Mouse (Mus musculus) left cerebral cortex, adult 9 months (tissue): Measurements from ENCODE around the gene Olfr1014.

Experiments used
- DNase-seq, 2 experiments: peaks; one replicate each; pipeline ENCODE4 v3.0.0; 2022; ENCODE audit warnings: low spot score in 2 of 2

Olfr1014 gene

DNA sequence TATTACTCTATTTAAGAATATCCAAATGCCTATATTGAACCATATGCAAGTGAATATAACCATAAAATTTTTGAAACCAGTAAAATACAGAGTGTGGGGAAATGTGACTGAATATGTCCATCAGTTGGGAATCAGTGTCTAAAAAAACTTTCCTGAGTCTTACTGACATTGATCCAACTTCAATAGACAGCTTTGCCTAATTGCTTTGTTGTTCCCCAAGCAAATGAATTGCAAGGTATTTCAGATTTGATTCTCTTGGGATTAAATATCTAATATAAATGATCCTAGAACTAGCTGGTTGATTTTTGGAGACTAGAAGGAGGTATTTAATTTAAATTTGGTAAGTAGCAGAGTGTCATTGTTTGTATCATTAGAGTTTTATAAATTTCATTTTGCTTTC, at the start of gene Olfr1014:
Olfr1014 (plus strand) TSS at position 301 of the 400 bp plus-strand sequence.
- DNase-seq, result no peak

DNA sequence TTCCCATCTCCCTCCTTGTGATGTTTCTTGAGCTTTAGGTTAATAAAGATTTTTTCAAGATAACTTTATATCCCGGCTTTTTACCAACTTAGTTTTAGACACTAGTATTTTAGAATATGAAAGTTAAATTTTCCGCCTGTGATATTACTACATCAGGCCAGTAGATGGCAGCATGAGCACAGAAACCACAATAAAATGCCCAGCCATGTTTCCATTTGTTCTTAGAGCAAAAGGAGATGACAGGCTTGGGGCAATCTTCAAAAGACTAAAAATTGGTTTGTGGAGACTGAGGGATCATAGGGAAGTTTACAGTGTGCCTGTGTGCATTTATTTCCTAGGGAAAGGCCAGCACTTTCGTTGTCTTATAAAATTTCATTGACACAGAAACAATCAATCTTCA, 46.7 kb upstream of the Olfr1014 start:
- DNase-seq, result peak in 1 of 2 experiments; percentile 9

DNA sequence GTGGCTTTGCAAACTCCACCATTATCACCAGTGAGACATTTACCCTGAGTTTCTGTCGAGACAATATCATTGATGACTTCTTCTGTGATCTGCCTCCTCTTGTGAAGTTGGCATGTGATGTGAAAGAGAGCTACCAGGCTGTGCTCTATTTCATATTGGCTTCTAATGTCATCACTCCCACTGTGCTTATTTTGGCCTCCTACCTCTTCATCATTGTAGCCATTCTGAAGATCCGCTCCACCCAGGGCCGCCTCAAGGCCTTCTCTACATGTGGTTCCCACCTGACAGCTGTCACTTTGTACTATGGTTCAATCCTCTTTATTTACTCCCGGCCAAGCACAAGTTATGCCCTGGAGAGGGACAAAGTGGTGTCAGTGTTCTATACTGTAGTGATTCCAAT, 18.7 kb upstream of the Olfr1014 start:
- no peak for DNase-seq

GRCm38 (mm10) chr2:85762666-85763065, 9.8 kb upstream of the Olfr1014 start, which contains the start of gene Olfr1012:
Gene Olfr1012, minus strand, starts transcription at chr2:85762766.
- DNase-seq, result no peak

- DNase-seq, result no peak
Measured at GRCm38 (mm10) chr2:85766798-85767197, 5.7 kb upstream of the Olfr1014 start, which contains the start of gene Olfr1013. Gene Olfr1013, plus strand, starts transcription at chr2:85767098.

DNA sequence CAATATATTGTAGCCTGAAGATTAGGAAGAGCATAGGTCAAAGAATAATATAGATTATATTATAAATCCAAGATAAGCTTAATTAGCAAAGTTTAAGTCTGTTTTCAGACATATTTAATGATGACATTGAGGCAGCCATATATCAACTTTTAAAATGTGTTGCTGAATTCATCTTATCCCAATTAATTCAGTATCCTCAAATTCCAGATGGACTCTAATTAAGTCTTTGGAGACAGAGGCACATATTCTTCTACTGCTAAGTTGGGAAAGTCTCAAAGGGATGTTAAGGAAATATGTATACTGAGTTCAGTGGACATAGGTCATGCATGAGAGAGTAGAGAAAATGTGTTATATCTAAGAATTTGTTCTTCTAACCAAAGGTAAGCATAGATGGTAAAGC, 9.2 kb downstream of the Olfr1014 start, which contains the start of gene Olfr1015:
Olfr1015 (plus strand) TSS at position 301 of the 400 bp plus-strand sequence.
- DNase-seq, result no peak

DNA sequence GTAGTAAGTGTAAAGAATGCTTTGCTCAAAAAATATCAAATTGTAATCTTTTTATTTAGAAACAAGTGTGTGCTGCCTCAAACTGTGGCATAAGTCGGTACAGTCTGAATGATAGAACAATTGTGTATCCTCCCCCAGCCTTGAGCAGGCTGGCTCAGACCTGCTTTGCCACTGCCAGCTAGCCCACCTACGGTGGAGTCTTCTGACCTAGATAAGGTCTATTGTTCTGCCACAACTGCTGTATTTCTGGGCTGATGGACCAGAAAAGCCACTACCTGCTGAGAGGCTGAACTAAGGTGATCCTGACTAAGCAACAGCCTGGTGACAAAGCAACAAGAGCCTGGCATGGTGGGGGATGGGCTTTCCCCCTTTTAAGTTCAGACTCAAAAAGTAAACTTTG, 19.8 kb downstream of the Olfr1014 start:
- no peak for DNase-seq

DNA sequence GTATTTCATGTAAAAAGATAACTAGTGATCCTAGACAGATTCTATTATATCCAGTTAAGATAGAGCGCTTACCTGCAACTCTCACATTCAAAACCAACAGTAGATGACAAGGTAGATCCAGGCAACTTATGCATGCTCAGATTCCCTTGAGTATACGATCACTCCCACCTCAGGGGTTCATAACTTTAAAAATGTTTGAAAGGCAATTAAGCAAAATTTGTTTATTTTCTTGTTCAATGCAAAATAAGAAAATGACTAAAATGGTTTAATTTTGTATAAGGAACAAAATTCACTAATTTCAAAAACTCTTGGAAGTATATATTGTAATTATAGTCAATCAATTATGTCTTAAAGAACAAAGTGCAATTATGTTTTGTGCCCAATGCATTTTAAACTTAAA, 29.9 kb downstream of the Olfr1014 start, which contains the start of gene Olfr1016:
Olfr1016 (minus strand) TSS at position 101 of the 400 bp plus-strand sequence.
- no peak for DNase-seq

GRCm38 (mm10) chr2:85804501-85804900, 32.0 kb downstream of the Olfr1014 start:
- DNase-seq, result no peak

GRCm38 (mm10) chr2:85818179-85818578, 45.7 kb downstream of the Olfr1014 start, which contains the start of gene Olfr1018:
Gene Olfr1018, plus strand, starts transcription at chr2:85818479.
- DNase-seq, result no peak
